Mouse (Mus musculus) left cerebral cortex, adult 2 months (tissue): ENCODE results near the gene Ccdc88c. TPM values are rescaled to one million over a fixed set of nuclear protein-coding genes. Genes with fewer than 3 reads are reported as not detected.

Source experiments
- DNase-seq, 2 experiments: peaks; one replicate each; pipeline ENCODE4 v3.0.0; 2021 to 2022; ENCODE audit warnings: low spot score in 2 of 2, mixed read lengths in 1 of 2; ENCODE audit errors: extremely low spot score in 1 of 2
- H3K27ac ChIP-seq: fragments of 200-600 bp; 2 replicates; pipeline ENCODE4 v1.8.1; 2022
- H3K4me3 ChIP-seq: fragments of 200-600 bp; 2 replicates; pipeline ENCODE4 v1.8.1; 2022
- CTCF ChIP-seq: fragments of 200-600 bp; IDR thresholded peaks from 2 replicates; pipeline ENCODE4 v1.8.1; 2022; ENCODE audit warnings: antibody characterized with exemption, mild to moderate bottlenecking, moderate library complexity
- intact Hi-C: fragments of 180-260 bp; cut with DNase I; formaldehyde crosslinking; loops from one replicate; pipeline ENCODE4 v1.15.1; 2025
- total RNA-seq, 2 experiments: library from RNA; stranded (reverse); gene quantifications; 2 replicates each; pipeline ENCODE4 v1.2.3; 2021

Gene Ccdc88c
- total RNA-seq, 2 experiments from 2014 or later, result 23.2 to 30.1 TPM

- Histone ChIP-seq H3K27ac (no peak overlapping the region), H3K4me3 (no peak overlapping the region)
- DNase-seq, result no peak
- intact Hi-C loops, result loop anchor here (2.0 kb wide), 2 partner anchors 17 to 37 kb away; no protein-coding TSS in a partner anchor
- no peak for TF ChIP-seq CTCF
Observed at GRCm38 (mm10) chr12:101026025-101026424, 2.8 kb downstream of the Ccdc88c start.

GRCm38 (mm10) chr12:101025379-101025778, 3.5 kb downstream of the Ccdc88c start:
- no peak for TF ChIP-seq CTCF
- Histone ChIP-seq H3K4me3 (no peak overlapping the region), H3K27ac (no peak overlapping the region)
- intact Hi-C loops, result no loop called here
- no peak for DNase-seq

DNA sequence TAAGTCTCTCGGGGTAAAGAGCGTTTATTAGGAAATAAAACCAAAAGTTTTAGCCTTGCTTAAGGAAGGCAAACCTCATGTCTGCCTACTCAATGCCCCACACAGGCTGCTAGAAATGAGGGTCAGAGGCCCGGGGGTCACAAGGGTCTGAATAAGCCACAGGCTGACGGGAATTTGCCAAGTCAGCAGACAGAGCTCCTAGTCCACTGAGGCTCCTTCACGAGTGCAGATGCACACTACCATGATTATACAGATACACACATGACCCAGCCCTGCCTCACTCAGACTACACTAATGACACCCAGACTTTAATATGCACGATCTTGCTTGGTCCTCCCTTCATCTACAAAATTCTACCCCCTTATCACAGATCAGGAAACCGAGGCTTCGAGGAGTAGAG, 4.0 kb downstream of the Ccdc88c start:
- intact Hi-C loops, result no loop called here
- TF ChIP-seq CTCF, result no peak
- no peak overlapping the region for H3K4me3 ChIP-seq
- DNase-seq, result no peak
- H3K27ac ChIP-seq, result no peak overlapping the region

GRCm38 (mm10) chr12:101023143-101023542, 5.7 kb downstream of the Ccdc88c start:
- Histone ChIP-seq H3K4me3 (no peak overlapping the region), H3K27ac (no peak overlapping the region)
- intact Hi-C loops, result no loop called here
- DNase-seq, result no peak
- no peak for TF ChIP-seq CTCF

DNA sequence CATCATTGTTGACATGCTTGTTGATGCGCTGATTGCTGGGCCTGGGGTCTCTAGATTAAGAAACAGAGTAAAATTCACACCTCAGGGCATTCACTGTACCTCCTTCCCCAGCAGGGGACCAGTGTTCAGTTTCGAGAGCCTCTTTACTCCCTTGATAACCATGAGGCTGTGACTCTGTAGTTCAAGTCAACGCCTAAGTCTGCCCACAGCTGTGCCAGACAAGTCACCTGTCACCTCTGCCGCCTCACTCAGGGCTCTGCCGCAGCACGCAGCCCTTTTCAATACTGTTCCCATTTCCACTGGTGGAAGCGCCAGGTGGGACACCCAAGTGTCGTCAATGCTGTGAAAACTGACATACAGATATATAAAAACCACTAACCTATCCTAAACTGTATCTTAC, 6.5 kb downstream of the Ccdc88c start:
- no peak for DNase-seq
- Histone ChIP-seq H3K4me3 (no peak overlapping the region), H3K27ac (no peak overlapping the region)
- TF ChIP-seq CTCF, result no peak
- intact Hi-C loops, result no loop called here

GRCm38 (mm10) chr12:101021484-101022226, 7.2 kb downstream of the Ccdc88c start:
- DNase-seq, result no peak

DNA sequence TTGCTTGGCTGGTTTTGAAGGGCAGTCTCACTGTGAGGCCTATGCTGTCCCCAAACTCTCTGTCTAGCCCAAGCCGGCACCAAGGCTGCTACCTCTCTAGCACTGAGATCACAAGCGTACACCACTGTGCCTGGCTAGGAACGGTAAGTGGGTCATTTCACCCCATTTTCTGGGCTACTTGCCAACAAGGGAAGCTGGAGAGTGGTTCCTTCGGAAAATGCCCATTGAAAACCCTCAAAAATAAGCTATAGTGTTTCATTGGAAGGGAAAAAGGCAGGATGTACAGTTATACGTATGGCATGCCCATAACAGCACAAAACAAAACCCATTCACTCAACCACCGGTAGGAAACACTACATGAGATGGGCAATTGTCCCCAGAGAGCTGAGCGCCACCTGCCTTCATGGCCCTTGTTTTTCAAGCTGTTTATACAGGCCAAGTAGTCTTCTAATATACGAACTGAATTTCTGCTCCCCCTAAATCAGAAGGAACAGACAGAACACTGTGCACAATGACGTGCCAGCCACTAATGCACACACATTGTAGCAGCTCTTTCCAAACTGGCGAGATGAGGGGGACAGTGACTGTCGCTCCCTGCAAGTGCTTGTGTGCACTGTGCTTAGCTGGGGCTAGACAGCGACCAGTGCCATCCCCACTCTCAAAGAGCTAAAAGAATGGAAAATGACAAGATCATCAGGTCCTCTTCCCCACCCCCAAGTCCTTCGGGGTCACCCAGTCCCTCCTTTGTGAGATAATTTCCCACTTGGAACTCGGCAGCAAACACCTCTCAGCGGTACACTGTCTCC, 8.4 kb downstream of the Ccdc88c start:
- Histone ChIP-seq H3K4me3 (no peak overlapping the region), H3K27ac (no peak overlapping the region)
- intact Hi-C loops, result no loop called here
- no peak for TF ChIP-seq CTCF
- no peak for DNase-seq

More at GRCm38 (mm10) chr12:101021484-101022226, 7.2 kb downstream of the Ccdc88c start:
- intact Hi-C loops, result no loop called here
- TF ChIP-seq CTCF, result no peak
- no peak overlapping the region for H3K4me3 ChIP-seq
- no peak overlapping the region for H3K27ac ChIP-seq

DNA sequence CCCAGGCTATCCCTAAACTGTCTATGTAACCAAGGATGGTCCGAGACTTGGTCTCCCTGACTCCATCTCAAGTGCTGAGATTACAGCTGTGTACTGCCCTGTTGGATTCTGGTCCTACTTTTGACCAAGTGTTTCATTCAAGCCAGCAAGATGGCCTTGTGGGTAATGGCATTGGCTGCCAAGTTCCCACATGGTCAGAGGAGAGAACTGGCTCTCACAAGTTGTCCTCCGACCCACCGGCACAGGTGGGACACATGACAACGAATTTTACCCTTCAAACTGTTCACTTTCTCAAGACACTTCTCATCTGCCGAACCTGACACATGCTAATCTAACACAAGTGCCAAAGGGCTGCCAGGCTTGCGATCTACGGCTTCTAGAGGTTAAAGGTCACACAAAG, 9.4 kb downstream of the Ccdc88c start:
- H3K4me3 ChIP-seq, result no peak overlapping the region
- no peak for TF ChIP-seq CTCF
- no peak overlapping the region for H3K27ac ChIP-seq
- intact Hi-C loops, result no loop called here
- DNase-seq, result no peak

DNA sequence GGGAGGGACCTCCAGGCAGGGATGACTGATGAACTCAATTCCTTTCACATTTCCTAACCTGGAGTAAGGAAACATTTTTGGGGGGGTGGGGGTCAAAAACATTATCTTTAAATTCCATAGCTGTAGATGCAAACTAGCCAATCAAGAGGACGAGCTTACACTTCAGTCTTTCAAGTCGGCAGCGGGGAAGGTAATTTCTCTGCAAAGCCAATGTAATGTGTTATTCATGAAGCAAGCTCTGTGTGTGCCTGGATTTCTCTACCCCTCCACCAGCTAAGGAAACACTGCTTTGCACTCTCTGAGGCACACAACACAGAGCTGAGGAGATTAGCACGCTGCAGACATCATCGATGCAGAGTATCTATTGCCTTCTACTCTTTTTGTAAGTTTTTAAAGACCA, 9.8 kb downstream of the Ccdc88c start:
- no peak overlapping the region for H3K4me3 ChIP-seq
- intact Hi-C loops, result no loop called here
- TF ChIP-seq CTCF, result no peak
- no peak overlapping the region for H3K27ac ChIP-seq
- DNase-seq, result no peak

- Histone ChIP-seq H3K27ac (no peak overlapping the region), H3K4me3 (no peak overlapping the region)
- intact Hi-C loops, result no loop called here
- DNase-seq, result no peak
- no peak; the same call in 1 of the 2 replicates for TF ChIP-seq CTCF
Observed at GRCm38 (mm10) chr12:101017971-101018371, 10.9 kb downstream of the Ccdc88c start.

DNA sequence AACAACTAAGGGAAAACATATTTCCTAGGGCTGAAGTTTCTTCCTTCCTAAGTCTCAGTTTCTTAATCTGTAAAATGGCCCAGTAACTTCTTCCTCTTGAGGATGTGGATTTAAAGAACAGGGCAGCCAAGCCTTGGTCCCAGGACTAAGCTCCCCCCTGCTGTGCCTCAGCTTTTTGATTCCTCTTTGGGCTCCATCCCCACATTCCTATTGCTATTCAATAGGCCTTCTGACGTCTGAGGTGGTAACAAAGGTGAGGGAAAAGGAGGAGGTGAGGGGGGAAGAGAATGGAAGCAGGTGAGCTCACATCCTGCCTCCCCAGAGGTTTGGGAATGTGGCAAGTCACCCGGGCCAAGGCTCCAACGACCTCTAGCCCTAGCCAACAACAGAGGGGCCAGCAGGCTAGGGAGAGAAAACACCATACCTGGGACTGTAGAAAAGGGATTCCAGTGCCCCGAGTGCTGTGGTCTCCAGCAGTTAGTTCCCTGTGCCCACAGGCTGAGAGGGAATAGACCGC, 12.4 kb downstream of the Ccdc88c start:
- no peak overlapping the region for H3K4me3 ChIP-seq
- intact Hi-C loops, result no loop called here
- TF ChIP-seq CTCF, result no peak

DNA sequence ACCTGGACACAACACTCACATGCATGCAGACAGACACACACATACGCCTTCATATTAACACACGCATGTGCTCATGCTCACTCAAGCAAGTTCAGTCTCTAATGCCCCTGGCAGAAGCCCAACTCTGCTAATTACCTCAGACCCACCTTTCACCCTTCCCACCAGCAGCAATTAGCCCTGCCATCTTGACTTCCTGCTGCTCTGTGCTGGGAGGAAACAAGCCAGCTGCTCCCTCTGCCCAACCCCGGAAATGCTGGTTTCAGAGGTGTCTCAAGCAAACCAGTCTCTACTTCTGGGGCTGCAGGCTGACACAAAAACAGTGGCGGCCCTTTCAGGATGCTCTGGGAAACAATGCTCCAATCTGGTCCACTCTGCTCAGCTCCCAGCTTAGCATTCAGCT, 12.9 kb downstream of the Ccdc88c start:
- no peak overlapping the region for H3K4me3 ChIP-seq
- intact Hi-C loops, result no loop called here
- H3K27ac ChIP-seq, result no peak overlapping the region
- no peak for DNase-seq
- TF ChIP-seq CTCF, result no peak

More for the DNA sequence above, 12.4 kb downstream of the Ccdc88c start:
- no peak overlapping the region for H3K27ac ChIP-seq
- no peak for DNase-seq
